Mouse (Mus musculus): ENCODE results near the gene Csnk2a2.

The Csnk2a2 gene

GRCm38 (mm10) chr8:95487800-95488697, 1.8 kb downstream of the Csnk2a2 start:
- peak; percentile 3 to 15 for DNase-seq (ENCODE audit: low read depth in 2 of 2, low spot score in 2 of 2)

GRCm38 (mm10) chr8:95470008-95470407, 19.8 kb downstream of the Csnk2a2 start:
- no peak for DNase-seq (ENCODE audit: low read depth in 2 of 2, low spot score in 2 of 2)

- no peak for DNase-seq (ENCODE audit: low read depth in 2 of 2, low spot score in 2 of 2)
Observed at GRCm38 (mm10) chr8:95468995-95469394, 20.8 kb downstream of the Csnk2a2 start.

GRCm38 (mm10) chr8:95466543-95466942, 23.3 kb downstream of the Csnk2a2 start:
- no peak for DNase-seq (ENCODE audit: low read depth in 2 of 2, low spot score in 2 of 2)

GRCm38 (mm10) chr8:95452518-95452917, 37.3 kb downstream of the Csnk2a2 start:
- no peak for DNase-seq (ENCODE audit: low read depth in 2 of 2, low spot score in 2 of 2)

GRCm38 (mm10) chr8:95450271-95450670, 39.6 kb downstream of the Csnk2a2 start:
- DNase-seq (ENCODE audit: low read depth in 2 of 2, low spot score in 2 of 2), result no peak

GRCm38 (mm10) chr8:95447661-95448060, 42.2 kb downstream of the Csnk2a2 start:
- no peak for DNase-seq (ENCODE audit: low read depth in 2 of 2, low spot score in 2 of 2)

GRCm38 (mm10) chr8:95445042-95445441, 44.8 kb downstream of the Csnk2a2 start:
- no peak for DNase-seq (ENCODE audit: low read depth in 2 of 2, low spot score in 2 of 2)

- DNase-seq (ENCODE audit: low read depth in 2 of 2, low spot score in 2 of 2), result no peak
Observed at GRCm38 (mm10) chr8:95441491-95442039, 48.3 kb downstream of the Csnk2a2 start.

- DNase-seq (ENCODE audit: low read depth in 2 of 2, low spot score in 2 of 2), result no peak
Observed at GRCm38 (mm10) chr8:95440168-95440709, 49.6 kb downstream of the Csnk2a2 start.

GRCm38 (mm10) chr8:95439421-95439820, 50.4 kb downstream of the Csnk2a2 start:
- no peak for DNase-seq (ENCODE audit: low read depth in 2 of 2, low spot score in 2 of 2)

- DNase-seq (ENCODE audit: low read depth in 2 of 2, low spot score in 2 of 2), result no peak
Observed at GRCm38 (mm10) chr8:95437341-95437992, 52.4 kb downstream of the Csnk2a2 start.

- no peak for DNase-seq (ENCODE audit: low read depth in 2 of 2, low spot score in 2 of 2)
Observed at GRCm38 (mm10) chr8:95435930-95436329, 53.9 kb downstream of the Csnk2a2 start.

GRCm38 (mm10) chr8:95435471-95435870, 54.4 kb downstream of the Csnk2a2 start:
- no peak for DNase-seq (ENCODE audit: low read depth in 2 of 2, low spot score in 2 of 2)

GRCm38 (mm10) chr8:95434686-95435439, 55.0 kb downstream of the Csnk2a2 start, which contains the start of gene Cfap20:
TSS of gene Cfap20 (minus strand) at chr8:95434869.
- peak; percentile 100 for DNase-seq (ENCODE audit: low read depth in 2 of 2, low spot score in 2 of 2)

- peak in 1 of 2 experiments; percentile 7 for DNase-seq (ENCODE audit: low read depth in 2 of 2, low spot score in 2 of 2)
Observed at GRCm38 (mm10) chr8:95434233-95434632, 55.6 kb downstream of the Csnk2a2 start.

- DNase-seq (ENCODE audit: low read depth in 2 of 2, low spot score in 2 of 2), result no peak
Observed at GRCm38 (mm10) chr8:95433124-95433523, 56.7 kb downstream of the Csnk2a2 start.

- DNase-seq (ENCODE audit: low read depth in 2 of 2, low spot score in 2 of 2), result no peak
Observed at GRCm38 (mm10) chr8:95432471-95432870, 57.4 kb downstream of the Csnk2a2 start.

- DNase-seq (ENCODE audit: low read depth in 2 of 2, low spot score in 2 of 2), result no peak
Observed at GRCm38 (mm10) chr8:95429945-95430344, 59.9 kb downstream of the Csnk2a2 start.

GRCm38 (mm10) chr8:95427594-95428535, 62.0 kb downstream of the Csnk2a2 start:
- DNase-seq (ENCODE audit: low read depth in 2 of 2, low spot score in 2 of 2), result peak; percentile 49 to 67
